Mouse (Mus musculus) neural tube, embryonic 14.5 days (tissue): ENCODE results near the gene Gatad1. TPM values are rescaled to one million over a fixed set of nuclear protein-coding genes. Genes with fewer than 3 reads are reported as not detected.

ENCODE experiments used
- ATAC-seq: fragments of 200-750 bp; cut with Nextera tagmentation; 2 replicates; pipeline ENCODE4 v1.8.0; 2017; ENCODE audit warnings: low read depth, mild to moderate bottlenecking, moderate TSS enrichment, moderate library complexity
- H3K27ac ChIP-seq: fragments of 300-500 bp; sonication (generic); 2 replicates; pipeline ENCODE4 v1.5.1; 2014; ENCODE audit warnings: low read depth, mild to moderate bottlenecking, control low read depth, low read length, moderate library complexity, mixed read lengths
- H3K27me3 ChIP-seq: fragments of 300-500 bp; sonication (generic); 2 replicates; pipeline ENCODE4 v1.6.1; 2014; ENCODE audit warnings: low read length; ENCODE audit not compliant: control insufficient read depth, insufficient read depth
- H3K36me3 ChIP-seq: fragments of 300-500 bp; sonication (generic); 2 replicates; pipeline ENCODE4 v1.6.1; 2014; ENCODE audit warnings: low read length, mixed read lengths; ENCODE audit not compliant: control insufficient read depth, insufficient read depth
- H3K4me1 ChIP-seq: fragments of 300-500 bp; sonication (generic); 2 replicates; pipeline ENCODE4 v1.6.1; 2014; ENCODE audit warnings: low read length; ENCODE audit not compliant: control insufficient read depth, insufficient read depth
- H3K4me2 ChIP-seq: fragments of 300-500 bp; sonication (generic); 2 replicates; pipeline ENCODE4 v1.6.1; 2014; ENCODE audit warnings: mild to moderate bottlenecking, low read depth, low read length, control low read depth
- H3K4me3 ChIP-seq: fragments of 300-500 bp; sonication (generic); 2 replicates; pipeline ENCODE4 v1.5.1; 2014; ENCODE audit warnings: low read depth, low read length, control low read depth, mixed read lengths
- H3K9ac ChIP-seq: fragments of 300-500 bp; sonication (generic); replicated peaks from 2 replicates; pipeline ENCODE4 v1.6.1; 2014; ENCODE audit warnings: low read depth, mild to moderate bottlenecking, control low read depth, low read length, mixed read lengths
- H3K9me3 ChIP-seq: fragments of 300-500 bp; sonication (generic); 2 replicates; pipeline ENCODE4 v1.6.1; 2016; ENCODE audit warnings: low read length; ENCODE audit not compliant: control insufficient read depth
- WGBS: fragments of 180-500 bp; shearing (Covaris S2); extraction: QIAGEN DNeasy Blood & Tissue Kit; methylation state at CpG from one replicate; pipeline ENCODE4 v1.1.7; 2014; 5-methylcytosine and 5-hydroxymethylcytosine counted together
- polyA plus RNA-seq: library from polyadenylated mRNA; unstranded; fragments of >200 nt; fragmentation: Nextera tagmentation; extraction: Ambion mirVana; gene quantifications from 2 replicates; pipeline ENCODE4 v1.2.1, GENCODE M21; 2014

Gene Gatad1
- polyA plus RNA-seq, 1 experiment from 2014 or later: 68.3 TPM

DNA sequence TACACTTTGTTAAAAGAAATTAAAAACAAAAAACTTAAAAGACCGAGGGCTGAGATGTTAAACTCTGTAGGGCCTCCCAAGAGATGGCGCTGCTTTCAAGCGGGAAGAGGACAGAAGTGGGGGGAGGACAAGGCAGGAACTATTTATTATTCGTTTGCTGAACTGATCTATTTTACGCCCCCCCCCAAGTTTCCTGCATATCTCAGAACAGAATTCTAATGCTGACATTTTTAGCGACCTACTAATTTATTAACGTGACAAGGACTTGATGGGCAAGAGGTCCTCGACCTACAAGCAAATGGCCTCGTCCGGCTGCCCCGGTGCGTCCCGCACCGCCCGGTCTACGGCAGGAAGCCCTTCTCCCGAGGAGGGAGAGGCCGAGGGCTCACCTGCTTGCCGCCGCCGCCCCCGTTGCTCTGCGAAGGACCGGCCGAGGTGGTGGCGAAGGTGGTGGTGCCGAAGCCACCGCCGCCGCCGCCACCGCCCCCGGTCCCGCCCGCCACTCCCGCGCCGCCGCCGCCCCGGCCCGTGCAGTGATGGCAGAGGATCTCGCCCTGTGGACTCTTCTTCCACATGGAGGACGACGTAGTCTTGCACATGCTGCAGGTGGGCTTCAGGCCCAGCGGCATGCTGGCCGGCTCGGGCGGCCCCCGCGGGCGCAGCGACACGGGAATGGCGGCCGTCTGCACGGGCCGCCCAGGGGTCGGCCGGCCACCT lies 9.8 kb downstream of the Gatad1 start:
- Histone ChIP-seq H3K27me3 (no peaks in the 10 kb centered on the region; the same call in 1 of the 2 replicates), H3K36me3 (peaks cover 4% of the 10 kb centered on the region; the same call in 1 of the 2 replicates), H3K27ac (peak overlapping the region; percentile 88), H3K4me3 (peak overlapping the region; percentile 95), H3K9ac (peak overlapping the region; percentile 84), H3K4me1 (0 out of 2 replicates have a peak, but pooled peaks cover 10% of the 10 kb centered on the region), H3K4me2 (peak overlapping the region; percentile 46), H3K9me3 (no peaks in the 10 kb centered on the region)
- WGBS: under 1% methylated on average over 53 of the region's 60 CpGs
- peak; percentile 86 for ATAC-seq

DNA sequence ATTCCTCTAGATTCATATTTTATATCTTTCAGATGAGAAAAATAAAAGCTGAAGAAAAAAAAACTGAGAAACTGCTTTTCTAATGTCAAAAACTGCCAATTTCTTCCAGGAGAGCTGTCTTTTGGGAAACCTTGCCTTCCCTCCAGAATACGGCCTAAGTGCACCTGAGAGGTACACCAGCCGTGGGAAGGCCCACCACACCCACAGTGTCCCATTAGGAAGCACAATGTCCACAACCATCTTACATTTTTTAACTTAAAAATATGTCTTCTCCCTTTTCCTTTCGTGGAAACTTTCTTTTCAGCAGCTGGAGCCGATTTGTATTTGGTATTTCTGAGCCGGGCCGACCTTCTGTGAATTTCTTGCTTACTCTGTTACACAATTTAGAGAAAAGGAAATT lies 10.4 kb downstream of the Gatad1 start:
- Histone ChIP-seq H3K9ac (peak overlapping the region; percentile 84; the same call in 1 of the 2 replicates), H3K27me3 (no peaks in the 10 kb centered on the region; the same call in 1 of the 2 replicates)
- ATAC-seq: no peak

DNA sequence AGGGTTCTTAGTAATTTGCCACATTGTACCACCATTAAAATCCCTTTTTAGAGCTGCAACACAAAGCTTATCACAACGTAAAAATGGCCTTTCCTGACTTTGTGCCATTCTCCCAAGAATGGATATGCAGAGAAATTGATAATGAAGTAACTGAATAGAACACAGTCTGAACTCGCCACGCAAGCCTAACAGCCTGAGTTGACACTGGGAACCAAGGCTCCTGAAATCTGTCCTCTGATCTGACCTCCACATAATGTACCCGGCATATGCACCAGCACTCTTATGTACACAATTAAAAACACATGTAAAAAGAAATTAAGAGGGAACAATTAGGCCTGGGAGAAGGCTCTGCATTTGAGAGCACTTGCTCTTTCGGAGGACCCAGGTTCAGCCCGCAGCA lies 11.7 kb downstream of the Gatad1 start:
- H3K27ac ChIP-seq: no peak overlapping the region
- peaks cover 14% of the 10 kb centered on the region for H3K36me3 ChIP-seq
- 92% methylated on average over 6 of the region's 6 CpGs for WGBS
- 0 out of 2 replicates have a peak, but pooled peaks cover 10% of the 10 kb centered on the region for H3K4me1 ChIP-seq
- H3K4me3 ChIP-seq: no peak overlapping the region
- no peaks in the 10 kb centered on the region; the same call in 1 of the 2 replicates for H3K27me3 ChIP-seq
- no peaks in the 10 kb centered on the region for H3K9me3 ChIP-seq
- H3K9ac ChIP-seq: no peak overlapping the region
- no peak for ATAC-seq
- no peak overlapping the region for H3K4me2 ChIP-seq

More for the DNA sequence above, 10.4 kb downstream of the Gatad1 start:
- 30% methylated on average over 6 of the region's 6 CpGs for WGBS
- Histone ChIP-seq H3K9me3 (no peaks in the 10 kb centered on the region), H3K4me2 (peak overlapping the region; percentile 46), H3K36me3 (peaks cover 8% of the 10 kb centered on the region), H3K27ac (no peak overlapping the region), H3K4me1 (0 out of 2 replicates have a peak, but pooled peaks cover 10% of the 10 kb centered on the region), H3K4me3 (peak overlapping the region; percentile 95)

DNA sequence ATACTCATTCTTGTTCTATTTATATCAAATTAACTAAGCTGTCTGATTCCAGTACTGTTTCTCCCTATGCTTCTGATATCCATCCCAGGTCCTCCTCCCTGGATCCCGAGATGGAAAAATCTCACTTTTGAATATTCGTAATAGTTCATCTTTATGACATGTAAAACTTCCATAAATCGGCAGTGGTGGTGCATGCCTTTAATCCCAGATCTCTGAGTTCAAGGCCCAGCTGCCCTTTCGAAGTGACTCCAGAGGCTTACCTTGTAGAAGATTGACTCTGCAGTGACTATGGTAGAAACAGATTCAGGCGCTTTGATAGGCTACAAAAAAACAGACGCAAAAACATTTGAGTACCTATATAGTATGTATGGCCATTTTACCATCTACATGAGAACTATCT lies 12.4 kb downstream of the Gatad1 start:
- WGBS: 96% methylated on average over 6 of the region's 6 CpGs
- H3K36me3 ChIP-seq: peaks cover 14% of the 10 kb centered on the region
- H3K27ac ChIP-seq: no peak overlapping the region
- no peak overlapping the region for H3K9ac ChIP-seq
- no peaks in the 10 kb centered on the region for H3K9me3 ChIP-seq
- no peaks in the 10 kb centered on the region; the same call in 1 of the 2 replicates for H3K27me3 ChIP-seq
- H3K4me3 ChIP-seq: no peak overlapping the region
- no peak overlapping the region for H3K4me2 ChIP-seq
- H3K4me1 ChIP-seq: 0 out of 2 replicates have a peak, but pooled peaks cover 10% of the 10 kb centered on the region
- no peak for ATAC-seq

DNA sequence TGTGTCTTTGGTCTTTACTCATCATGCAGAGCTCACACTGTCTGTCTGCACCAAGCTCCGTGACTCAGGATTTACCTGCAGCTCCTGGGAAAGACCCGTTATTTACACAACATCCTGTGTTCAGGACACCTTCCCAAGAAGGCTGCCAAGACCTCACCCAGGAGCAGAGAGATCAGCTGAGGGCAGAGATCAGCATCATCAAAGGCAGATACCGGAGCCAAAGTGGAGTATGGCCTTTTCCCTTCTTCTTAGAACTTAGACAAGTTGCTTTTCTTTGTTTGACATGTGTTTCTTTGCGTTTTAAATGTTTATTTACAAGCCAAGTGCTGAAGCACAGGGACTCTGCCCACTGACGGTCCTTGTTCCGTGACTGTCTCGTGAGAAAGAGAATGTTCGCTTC lies 21.7 kb downstream of the Gatad1 start:
- no peaks in the 10 kb centered on the region for H3K9me3 ChIP-seq
- ATAC-seq: no peak
- WGBS: 91% methylated on average over 8 of the region's 8 CpGs
- no peaks in the 10 kb centered on the region for H3K27me3 ChIP-seq
- H3K4me3 ChIP-seq: no peak overlapping the region
- H3K27ac ChIP-seq: no peak overlapping the region
- H3K9ac ChIP-seq: no peak overlapping the region
- H3K4me2 ChIP-seq: no peak overlapping the region
- no peaks in the 10 kb centered on the region for H3K4me1 ChIP-seq
- peaks cover 4% of the 10 kb centered on the region; the same call in 1 of the 2 replicates for H3K36me3 ChIP-seq

DNA sequence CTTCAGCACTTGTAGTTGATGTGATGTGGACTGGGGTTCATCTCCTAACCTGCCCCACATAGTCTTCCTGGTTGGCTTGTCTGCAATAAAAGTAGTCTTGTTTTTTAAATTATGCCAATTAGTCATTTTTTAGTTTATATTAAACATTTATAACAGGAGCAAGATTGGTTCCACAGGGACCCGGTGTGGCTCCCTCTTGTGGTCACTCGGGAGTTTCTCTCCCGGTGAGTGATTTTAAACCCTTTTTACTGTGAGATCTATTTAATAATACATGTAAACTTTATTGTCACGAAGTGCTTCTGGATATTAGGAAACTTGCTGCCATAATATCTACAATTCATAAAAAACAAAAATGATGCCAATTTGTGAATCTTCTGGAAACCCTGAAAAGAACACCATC lies 23.0 kb downstream of the Gatad1 start:
- Histone ChIP-seq H3K27me3 (no peaks in the 10 kb centered on the region), H3K36me3 (peaks cover 4% of the 10 kb centered on the region; the same call in 1 of the 2 replicates), H3K4me2 (no peak overlapping the region), H3K9me3 (no peaks in the 10 kb centered on the region), H3K4me3 (no peak overlapping the region), H3K4me1 (no peaks in the 10 kb centered on the region), H3K27ac (no peak overlapping the region), H3K9ac (no peak overlapping the region)
- ATAC-seq: no peak
- WGBS: 69% methylated on average over 4 of the region's 4 CpGs

DNA sequence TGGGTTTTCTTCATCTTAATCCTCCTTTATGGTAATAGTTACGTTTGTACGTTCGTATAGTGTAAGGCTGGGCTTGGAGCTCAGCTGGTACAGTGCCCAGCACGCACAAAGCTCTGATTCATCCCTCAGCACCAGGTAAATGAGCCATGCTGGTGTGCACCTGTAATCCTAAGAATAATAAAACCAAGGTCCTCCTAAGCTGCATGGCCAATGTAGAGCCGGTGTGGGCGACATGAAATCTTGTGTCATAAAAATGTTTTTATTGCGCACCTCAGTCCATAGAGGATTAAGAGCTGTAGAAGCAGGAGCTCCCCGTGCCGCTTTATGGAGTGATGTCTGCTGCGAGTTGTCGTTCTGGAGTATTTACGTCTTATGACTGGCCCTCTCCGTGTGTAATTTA lies 23.7 kb downstream of the Gatad1 start:
- no peaks in the 10 kb centered on the region for H3K4me1 ChIP-seq
- H3K4me3 ChIP-seq: no peak overlapping the region
- peak; percentile 38; the same call in 1 of the 2 replicates for ATAC-seq
- peaks cover 4% of the 10 kb centered on the region; the same call in 1 of the 2 replicates for H3K36me3 ChIP-seq
- WGBS: 89% methylated on average over 13 of the region's 13 CpGs
- no peaks in the 10 kb centered on the region for H3K27me3 ChIP-seq
- H3K9me3 ChIP-seq: no peaks in the 10 kb centered on the region
- no peak overlapping the region for H3K4me2 ChIP-seq
- no peak overlapping the region for H3K9ac ChIP-seq
- H3K27ac ChIP-seq: no peak overlapping the region

DNA sequence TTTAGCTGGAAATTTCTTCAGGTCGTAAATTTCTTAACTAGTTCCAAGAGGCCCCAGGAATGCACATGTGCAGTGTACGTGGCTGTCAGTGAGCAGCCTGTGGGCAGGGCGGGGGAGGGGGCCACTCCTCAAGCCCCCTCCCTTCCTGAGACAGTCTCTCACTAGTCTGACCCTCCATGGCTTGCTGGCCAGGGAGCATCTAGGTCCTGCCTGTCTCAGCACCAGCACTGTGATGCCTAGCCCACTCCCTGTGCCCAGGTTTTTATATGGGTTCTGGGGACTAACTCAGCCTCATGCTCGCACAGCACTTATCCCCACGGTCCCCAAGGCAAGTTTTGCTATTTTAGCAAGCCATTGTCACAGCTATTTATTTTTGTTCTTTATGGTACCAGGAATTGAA lies 24.7 kb downstream of the Gatad1 start:
- Histone ChIP-seq H3K9ac (no peak overlapping the region), H3K4me3 (no peak overlapping the region), H3K27me3 (no peaks in the 10 kb centered on the region), H3K36me3 (peaks cover 4% of the 10 kb centered on the region; the same call in 1 of the 2 replicates), H3K4me2 (no peak overlapping the region), H3K4me1 (no peaks in the 10 kb centered on the region), H3K27ac (no peak overlapping the region), H3K9me3 (no peaks in the 10 kb centered on the region)
- ATAC-seq: no peak
- WGBS: 90% methylated on average over 5 of the region's 5 CpGs

DNA sequence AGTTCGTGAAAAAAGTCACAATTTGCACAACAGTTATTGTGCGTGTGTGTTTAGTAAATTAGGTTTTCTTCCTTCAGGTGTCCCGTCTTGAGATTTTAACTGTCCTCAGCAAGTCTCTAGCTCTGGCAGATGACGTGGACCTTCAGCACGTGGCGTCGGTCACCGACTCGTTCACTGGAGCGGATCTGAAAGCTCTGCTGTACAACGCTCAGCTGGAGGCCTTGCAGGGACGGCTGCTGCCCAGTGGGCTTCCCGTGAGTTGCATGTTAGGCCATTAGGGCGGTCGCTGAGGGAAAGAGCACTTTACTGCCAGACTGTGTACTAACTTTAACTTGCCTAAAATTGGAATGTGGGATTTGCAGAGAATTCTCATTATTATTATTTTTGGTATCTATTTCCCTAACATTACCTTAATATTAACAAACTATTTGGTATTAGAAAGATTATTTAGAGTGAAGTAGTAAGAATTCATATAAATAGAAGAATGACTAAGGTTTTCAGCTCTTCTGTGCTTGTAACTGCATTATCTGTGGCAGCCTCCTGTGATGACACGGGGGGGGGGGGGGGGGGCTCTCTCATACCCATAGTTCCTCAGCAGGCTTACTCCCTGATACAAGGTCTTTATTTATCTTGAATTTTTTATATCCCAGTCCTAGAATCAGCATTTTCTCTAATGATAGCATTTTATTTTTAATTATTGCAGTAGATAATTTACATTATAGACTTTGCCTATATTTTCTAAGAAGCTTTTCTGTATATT lies 25.3 kb downstream of the Gatad1 start:
- WGBS: 53% methylated on average over 16 of the region's 16 CpGs

More for the DNA sequence above, 25.3 kb downstream of the Gatad1 start:
- Histone ChIP-seq H3K4me1 (no peaks in the 10 kb centered on the region), H3K9me3 (no peaks in the 10 kb centered on the region), H3K9ac (no peak overlapping the region), H3K4me2 (no peak overlapping the region), H3K27me3 (no peaks in the 10 kb centered on the region), H3K27ac (no peak overlapping the region), H3K4me3 (no peak overlapping the region), H3K36me3 (peaks cover 10% of the 10 kb centered on the region)
- no peak for ATAC-seq
